Comparison of ENCODE assay signal across 10 mouse cellular contexts in the genomic region with DNA sequence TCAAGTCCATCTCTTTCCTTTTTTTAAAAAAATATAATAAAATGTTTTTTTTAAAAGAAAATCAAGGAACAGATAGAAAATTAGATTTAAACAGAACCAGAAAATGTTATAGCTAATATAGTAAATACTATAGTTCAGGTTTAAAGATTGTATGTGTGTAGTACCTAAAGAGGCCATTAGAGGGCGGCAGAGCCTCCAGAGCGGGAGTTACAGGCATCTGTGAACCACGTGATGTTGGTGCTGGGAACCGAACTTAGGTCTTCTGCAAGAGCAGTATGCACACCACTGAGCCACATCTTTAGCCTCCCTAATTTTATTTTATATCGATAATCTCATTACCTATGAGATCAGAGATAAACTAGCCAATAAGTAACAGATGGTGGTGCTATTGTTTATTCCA.
DNase-seq lines count a peak whose midpoint lies in the region; ATAC-seq and TF ChIP-seq lines count a peak whose summit lies in the region.
"Had no signal": no experiment of that assay in that cellular context is flagged by ENCODE, and none has a peak within 500 bp of the region (broad histone marks: within the 10 kb centered on the region; RNA-seq: fewer than 3 reads in every experiment).

No protein-coding gene starts in this region.

- no peak overlapping the region for H3K9ac ChIP-seq in midbrain, postnatal 0 days (replicated peaks; ENCODE audit: low read length, poor library complexity, severe bottlenecking)
- no peak overlapping the region for H3K9ac ChIP-seq in midbrain, embryonic 13.5 days (replicated peaks)
- H3K9ac ChIP-seq: embryonic facial prominence, embryonic 15.5 days had no signal

- no peaks in the 10 kb centered on the region for H3K36me3 ChIP-seq in midbrain, postnatal 0 days (ENCODE audit: insufficient read depth, low read length)
- no peaks in the 10 kb centered on the region for H3K36me3 ChIP-seq in midbrain, embryonic 13.5 days
- H3K36me3 ChIP-seq: embryonic facial prominence, embryonic 15.5 days had no signal

- no peak overlapping the region for H3K4me3 ChIP-seq in midbrain, postnatal 0 days (ENCODE audit: low read depth, low read length)
- H3K4me3 ChIP-seq in midbrain, embryonic 13.5 days (replicated peaks): no peak overlapping the region
- H3K4me3 ChIP-seq: embryonic facial prominence, embryonic 15.5 days had no signal

- TF ChIP-seq CTCF in midbrain, postnatal 0 days (IDR thresholded peaks at IDR 0.05): peak; percentile 66
- TF ChIP-seq CTCF in brain, embryonic 14.5 days (IDR thresholded peaks at IDR 0.05; ENCODE audit: borderline replicate concordance, extremely low read depth, insufficient read depth, insufficient read length): peak; percentile 52

- no peaks in the 10 kb centered on the region for H3K4me1 ChIP-seq in midbrain, postnatal 0 days (ENCODE audit: insufficient read depth, low read length)
- peaks cover 19% of the 10 kb centered on the region for H3K4me1 ChIP-seq in midbrain, embryonic 13.5 days (replicated peaks)

- WGBS in midbrain, postnatal 0 days: 75% methylated on average over 5 of the region's 5 CpGs
- 69% methylated on average over 5 of the region's 5 CpGs for WGBS in midbrain, embryonic 13.5 days

- H3K9me3 ChIP-seq in midbrain, postnatal 0 days (ENCODE audit: low read length): no peaks in the 10 kb centered on the region
- H3K9me3 ChIP-seq in midbrain, embryonic 13.5 days: no peaks in the 10 kb centered on the region
- H3K9me3 ChIP-seq: embryonic facial prominence, embryonic 15.5 days had no signal

- H3K27ac ChIP-seq in midbrain, postnatal 0 days (ENCODE audit: low read depth, low read length): no peak overlapping the region
- H3K27ac ChIP-seq in midbrain, embryonic 13.5 days: no peak overlapping the region
- H3K27ac ChIP-seq: embryonic facial prominence, embryonic 15.5 days had no signal

- no peak for TF ChIP-seq POLR2A in brain, embryonic 14.5 days (IDR thresholded peaks at IDR 0.05; ENCODE audit: borderline replicate concordance, extremely low read depth, insufficient read depth, insufficient read length, poor library complexity, severe bottlenecking)

- H3K27me3 ChIP-seq in midbrain, postnatal 0 days (ENCODE audit: insufficient read depth, low read length): no peaks in the 10 kb centered on the region
- H3K27me3 ChIP-seq in midbrain, embryonic 13.5 days: no peaks in the 10 kb centered on the region
- H3K27me3 ChIP-seq: embryonic facial prominence, embryonic 15.5 days had no signal

- DNase-seq in heart, postnatal 4 days: peak; percentile 26
- no peak for DNase-seq in heart, adult 9 months (ENCODE audit: low spot score in 2 of 2)
- no peak for DNase-seq in midbrain, postnatal 0 days (ENCODE audit: low spot score)
- no peak for DNase-seq in brain, embryonic 14.5 days (ENCODE audit: low read depth)
- DNase-seq in thymus, postnatal 25 days: peak; percentile 15
- DNase-seq in left cerebral cortex, postnatal 36 days (ENCODE audit: low spot score in 2 of 2): no peak

- no peak overlapping the region for H3K4me2 ChIP-seq in midbrain, postnatal 0 days (ENCODE audit: low read depth, low read length, poor library complexity, severe bottlenecking)
- no peak overlapping the region for H3K4me2 ChIP-seq in midbrain, embryonic 13.5 days (replicated peaks)
- H3K4me2 ChIP-seq: embryonic facial prominence, embryonic 15.5 days had no signal

- intact Hi-C loops in left cerebral cortex, postnatal 36 days (cut with DNase I): no loop called here

- ATAC-seq in midbrain, postnatal 0 days (ENCODE audit: low FRiP score): no peak
- no peak for ATAC-seq in midbrain, embryonic 13.5 days
- ATAC-seq in megakaryocyte progenitor cell, adult 5-6 weeks (replicated peaks; ENCODE audit: poor library complexity): no peak
- ATAC-seq: activated CD4-positive, CD25-positive, alpha-beta regulatory T cell, adult 4 months had no signal

Comparison
In these comparisons a context has a peak if more than half of its experiments do, and no peak if none do; other contexts are left out.
1. DNase-seq: peak in heart, postnatal 4 days (single experiment) and thymus, postnatal 25 days (single experiment); none in heart, adult 9 months (0 of 2), midbrain, postnatal 0 days (single experiment), brain, embryonic 14.5 days (single experiment) and left cerebral cortex, postnatal 36 days (0 of 2).